Mouse (Mus musculus) olfactory bulb, adult 2 months (tissue): ENCODE results near the gene Rab38.

ENCODE experiments used
- CTCF ChIP-seq: fragments of 200-500 bp; IDR thresholded peaks from 2 replicates; pipeline ENCODE4 v1.5.1; 2012; ENCODE audit warnings: low read depth, mild to moderate bottlenecking, low read length, moderate library complexity; ENCODE audit not compliant: insufficient read depth
- POLR2A ChIP-seq: fragments of 200-500 bp; IDR thresholded peaks from 2 replicates; pipeline ENCODE4 v1.6.1; 2012; ENCODE audit warnings: mild to moderate bottlenecking, low read depth, low read length, moderate library complexity; ENCODE audit not compliant: insufficient read depth

DNA sequence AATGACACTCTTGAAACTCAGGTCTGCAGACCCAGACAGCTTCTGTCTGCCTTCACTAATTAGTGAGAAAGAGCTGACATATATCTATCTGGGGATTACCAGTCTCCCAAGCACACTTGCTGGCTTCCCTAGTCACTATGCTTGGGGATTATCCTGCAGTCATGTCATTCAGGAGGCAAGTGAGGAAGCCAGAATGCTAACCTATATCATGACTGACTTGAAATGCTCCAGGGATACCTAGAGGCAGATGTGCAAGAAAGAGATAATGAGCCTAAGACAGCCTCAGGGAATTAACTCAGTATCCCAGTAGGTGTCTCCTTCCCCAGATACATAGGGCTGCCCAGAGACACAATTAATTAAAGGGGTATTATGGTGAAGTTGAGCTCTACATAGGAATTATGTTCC lies 106.1 kb downstream of the Rab38 start:
- TF ChIP-seq POLR2A (no peak), CTCF (no peak)
